Mouse (Mus musculus) embryo, embryonic 11.5 days (tissue): ENCODE measurements around the gene Srebf2.

Source experiments
- DNase-seq: peaks from one replicate; pipeline ENCODE4 v3.0.0-alpha.2; 2012; ENCODE audit warnings: low read depth, low spot score

Gene Srebf2

GRCm38 (mm10) chr15:82156902-82157301 lies 9.9 kb downstream of the Srebf2 start:
- DNase-seq: no peak

- DNase-seq: no peak
Measured at GRCm38 (mm10) chr15:82158243-82159035, 11.5 kb downstream of the Srebf2 start.

GRCm38 (mm10) chr15:82159471-82159870 lies 12.5 kb downstream of the Srebf2 start:
- DNase-seq: no peak

- no peak for DNase-seq
Measured at GRCm38 (mm10) chr15:82160731-82161640, 14.0 kb downstream of the Srebf2 start.

GRCm38 (mm10) chr15:82161965-82162600 lies 15.1 kb downstream of the Srebf2 start:
- DNase-seq: no peak

GRCm38 (mm10) chr15:82163356-82164060 lies 16.5 kb downstream of the Srebf2 start:
- DNase-seq: no peak

GRCm38 (mm10) chr15:82164061-82164399 lies 17.0 kb downstream of the Srebf2 start:
- DNase-seq: no peak

GRCm38 (mm10) chr15:82164496-82164895 lies 17.5 kb downstream of the Srebf2 start:
- no peak for DNase-seq

- peak; percentile 57 for DNase-seq
Measured at GRCm38 (mm10) chr15:82165332-82166239, 18.6 kb downstream of the Srebf2 start.

- DNase-seq: no peak
Measured at GRCm38 (mm10) chr15:82166240-82167100, 19.5 kb downstream of the Srebf2 start.

- DNase-seq: no peak
Measured at GRCm38 (mm10) chr15:82167201-82168168, 20.5 kb downstream of the Srebf2 start.

GRCm38 (mm10) chr15:82169671-82170070 lies 22.7 kb downstream of the Srebf2 start:
- no peak for DNase-seq

- no peak for DNase-seq
Measured at GRCm38 (mm10) chr15:82170437-82171377, 23.7 kb downstream of the Srebf2 start.

- no peak for DNase-seq
Measured at GRCm38 (mm10) chr15:82172648-82173047, 25.7 kb downstream of the Srebf2 start.

GRCm38 (mm10) chr15:82175091-82175490 lies 28.1 kb downstream of the Srebf2 start:
- no peak for DNase-seq

GRCm38 (mm10) chr15:82177743-82178290 lies 30.8 kb downstream of the Srebf2 start:
- DNase-seq: no peak

GRCm38 (mm10) chr15:82181131-82181530 lies 34.1 kb downstream of the Srebf2 start:
- DNase-seq: no peak
